Mouse (Mus musculus): ENCODE results near the gene C1qtnf5. TPM values are rescaled to one million over a fixed set of nuclear protein-coding genes. Genes with fewer than 3 reads are reported as not detected.

Gene C1qtnf5
- total RNA-seq, 2 experiments from 2014 or later = 17.1 to 19.6 TPM

- no peak for DNase-seq (ENCODE audit: low spot score in 2 of 2)
- intact Hi-C loops (cut with DNase I) = loop anchor here (10.0 kb wide), 2 partner anchors 110 to 270 kb away; partner anchors contain the start of genes Cbl and Slc37a4
Measured at GRCm38 (mm10) chr9:44125026-44125425, 18.0 kb downstream of the C1qtnf5 start.

DNA sequence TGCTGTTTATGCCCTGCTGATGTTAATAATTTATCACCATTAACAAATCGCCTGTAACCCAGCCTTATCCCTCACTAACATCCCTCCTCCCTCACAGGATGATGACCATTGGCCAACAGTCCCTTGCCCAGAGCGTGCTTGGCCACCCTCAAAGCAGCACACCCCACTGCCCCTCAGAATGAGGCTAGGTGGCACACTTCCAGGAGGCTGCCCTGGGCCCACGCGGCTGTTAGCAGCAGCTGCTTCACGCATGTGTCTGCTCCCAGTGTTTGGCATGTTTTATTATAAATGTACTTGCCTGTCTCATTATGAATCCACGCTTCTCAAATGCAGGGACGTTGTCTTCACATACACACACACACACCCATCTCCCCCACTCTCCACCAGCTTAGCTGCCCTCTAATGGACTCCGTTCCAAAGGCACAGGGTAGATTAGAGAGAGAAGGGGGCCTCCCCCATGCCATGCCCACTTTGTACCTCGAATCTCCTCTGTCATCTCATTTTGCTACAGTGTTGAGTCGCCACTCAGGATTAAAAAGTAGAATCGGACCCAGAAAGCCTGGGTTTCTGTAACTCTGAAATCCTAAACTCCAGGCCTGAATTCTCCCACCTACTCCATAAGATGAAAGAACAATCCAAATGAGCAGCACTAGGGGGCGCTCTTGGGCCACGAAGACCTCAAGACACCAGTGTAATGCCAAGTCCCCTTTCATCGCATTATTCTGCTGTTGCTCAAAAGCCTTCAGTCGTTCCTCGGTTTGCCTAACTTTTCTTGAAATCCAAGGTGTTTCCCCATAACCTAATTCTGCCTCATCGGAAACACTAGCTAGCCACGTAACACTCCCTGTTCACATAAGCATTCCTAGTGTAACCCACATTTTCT, 18.7 kb downstream of the C1qtnf5 start:
- intact Hi-C loops (cut with DNase I) = loop anchor here (10.0 kb wide), 2 partner anchors 109 to 269 kb away; partner anchors contain the start of genes Cbl and Slc37a4
- DNase-seq (ENCODE audit: low spot score in 2 of 2) = peak; percentile 94

- intact Hi-C loops (cut with DNase I) = loop anchor here (10.0 kb wide), 2 partner anchors 108 to 268 kb away; partner anchors contain the start of genes Cbl and Slc37a4
- DNase-seq (ENCODE audit: low spot score in 2 of 2) = no peak
Measured at GRCm38 (mm10) chr9:44126746-44127145, 19.7 kb downstream of the C1qtnf5 start.

GRCm38 (mm10) chr9:44127351-44127801, 20.3 kb downstream of the C1qtnf5 start:
- intact Hi-C loops (cut with DNase I) = loop anchor here (10.0 kb wide), 2 partner anchors 107 to 267 kb away; partner anchors contain the start of genes Cbl and Slc37a4

DNA sequence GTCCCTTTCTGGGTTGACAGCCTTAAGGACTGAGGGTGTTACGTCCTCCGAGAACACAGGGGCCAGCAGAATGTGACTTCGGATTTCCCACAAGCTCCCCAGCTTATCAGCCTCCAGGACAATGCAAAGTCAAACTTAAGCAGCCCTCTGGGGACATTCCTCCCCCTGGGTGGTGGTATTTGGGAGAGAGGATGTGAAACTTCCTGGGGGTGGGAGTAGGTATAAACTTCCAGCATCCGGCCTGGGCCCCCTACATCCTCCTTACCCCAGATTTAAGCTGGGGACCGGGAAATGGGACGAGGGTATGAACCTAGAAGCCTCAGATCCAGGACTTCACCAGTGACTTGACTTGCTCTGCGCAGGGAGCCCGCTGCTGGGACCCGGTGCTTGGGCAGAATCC, 22.6 kb downstream of the C1qtnf5 start:
- no peak for DNase-seq (ENCODE audit: low spot score in 2 of 2)
- intact Hi-C loops (cut with DNase I) = loop anchor here (10.0 kb wide), 2 partner anchors 105 to 265 kb away; partner anchors contain the start of genes Cbl and Slc37a4

More at GRCm38 (mm10) chr9:44127351-44127801, 20.3 kb downstream of the C1qtnf5 start:
- DNase-seq (ENCODE audit: low spot score in 2 of 2) = no peak

DNA sequence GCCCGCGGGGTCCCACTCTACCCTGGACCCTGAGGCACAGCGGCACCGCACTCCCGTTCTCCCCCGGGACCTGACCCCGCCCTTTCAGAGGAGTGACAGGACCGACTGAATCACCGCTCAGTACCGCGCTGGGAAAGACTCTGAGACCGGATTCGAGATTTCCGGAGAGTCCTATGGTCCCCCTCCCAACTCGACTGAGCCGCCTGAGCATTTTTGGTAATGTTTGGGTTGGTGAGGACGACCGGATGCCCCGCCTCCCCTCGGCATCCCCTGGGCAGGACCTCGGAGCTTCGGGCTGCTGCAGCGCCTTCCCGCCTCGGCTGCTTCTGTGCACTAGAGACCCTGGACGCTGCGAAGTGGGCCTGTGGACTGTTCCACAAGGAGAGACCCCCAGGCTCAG, 23.0 kb downstream of the C1qtnf5 start:
- no peak for DNase-seq (ENCODE audit: low spot score in 2 of 2)
- intact Hi-C loops (cut with DNase I) = no loop called here

DNA sequence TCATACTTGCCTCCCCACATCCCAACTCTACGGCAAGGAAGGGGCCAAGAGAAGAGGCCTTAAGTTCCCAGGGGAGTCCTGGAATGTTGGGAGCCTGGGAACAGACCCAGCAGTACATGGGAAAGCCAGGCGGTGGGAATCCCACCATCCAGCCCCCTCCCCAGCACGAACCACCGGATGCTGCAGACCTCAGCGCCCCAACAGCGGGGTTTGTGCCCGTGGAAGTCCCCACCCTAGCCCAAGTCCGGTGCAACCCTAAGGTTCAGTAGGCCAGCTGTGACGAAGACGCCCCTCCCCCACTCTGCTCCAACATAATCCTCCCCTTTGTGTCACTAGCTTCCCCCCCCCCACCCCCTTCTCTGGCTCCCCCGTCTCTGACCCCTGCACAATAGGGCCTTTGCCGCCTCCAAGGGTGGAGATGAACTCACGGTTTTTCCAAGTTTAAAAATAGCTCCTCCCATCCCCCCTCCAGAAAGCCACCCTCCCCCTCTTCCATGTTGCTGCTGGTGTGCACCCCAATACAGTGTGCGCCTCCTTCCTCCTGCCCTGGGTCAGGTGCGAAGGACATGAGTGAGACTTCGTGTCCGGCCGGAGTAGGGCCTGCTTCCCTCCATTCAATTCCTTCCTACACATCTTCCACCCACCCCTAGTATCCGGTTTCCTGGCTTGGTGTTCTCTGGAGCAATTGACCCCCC, 23.7 kb downstream of the C1qtnf5 start:
- no peak for DNase-seq (ENCODE audit: low spot score in 2 of 2)

GRCm38 (mm10) chr9:44131276-44131590, 24.2 kb downstream of the C1qtnf5 start:
- intact Hi-C loops (cut with DNase I) = no loop called here
- no peak for DNase-seq (ENCODE audit: low spot score in 2 of 2)

More for the DNA sequence above, 23.7 kb downstream of the C1qtnf5 start:
- intact Hi-C loops (cut with DNase I) = no loop called here

DNA sequence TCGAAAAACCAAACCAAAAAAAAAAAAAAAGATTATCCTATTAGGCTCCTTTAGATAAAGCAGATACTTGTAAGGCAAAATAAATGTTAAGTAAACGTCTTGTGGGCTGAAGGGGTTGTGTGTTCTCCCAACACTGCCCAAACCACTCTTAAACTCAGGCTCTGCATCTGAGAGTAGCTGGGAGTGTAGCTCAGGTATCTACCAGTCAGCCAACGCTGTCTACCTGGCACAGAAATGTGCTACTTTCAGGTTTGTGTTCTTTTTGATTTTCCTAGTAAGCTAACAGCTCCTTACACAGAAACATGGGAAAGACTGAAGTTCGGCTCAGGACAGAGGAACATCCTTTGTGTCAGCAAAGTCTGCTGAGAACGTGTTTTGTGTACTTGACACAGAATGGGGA, 25.2 kb downstream of the C1qtnf5 start:
- no peak for DNase-seq (ENCODE audit: low spot score in 2 of 2)
- intact Hi-C loops (cut with DNase I) = no loop called here

DNA sequence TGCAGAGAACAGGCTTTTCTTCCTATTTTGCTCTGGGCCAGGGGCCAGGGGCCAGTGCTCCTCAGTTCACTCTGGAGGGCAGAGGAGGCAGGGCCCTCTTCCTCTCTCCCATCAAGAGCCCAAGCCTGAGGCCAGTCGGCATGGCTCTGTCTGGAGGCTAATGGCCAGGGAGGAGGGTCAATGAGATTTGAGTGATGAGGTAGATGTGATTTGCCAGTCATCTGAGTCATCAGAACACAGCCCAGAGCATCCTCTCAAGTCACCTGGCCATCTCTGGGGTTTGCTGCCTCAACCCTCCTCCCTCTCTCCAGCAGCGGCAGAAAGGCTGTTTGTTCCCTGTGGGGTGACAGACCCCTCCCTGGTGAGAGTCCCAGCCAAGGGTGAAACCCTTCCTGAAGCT, 26.2 kb downstream of the C1qtnf5 start:
- intact Hi-C loops (cut with DNase I) = no loop called here
- DNase-seq (ENCODE audit: low spot score in 2 of 2) = no peak

DNA sequence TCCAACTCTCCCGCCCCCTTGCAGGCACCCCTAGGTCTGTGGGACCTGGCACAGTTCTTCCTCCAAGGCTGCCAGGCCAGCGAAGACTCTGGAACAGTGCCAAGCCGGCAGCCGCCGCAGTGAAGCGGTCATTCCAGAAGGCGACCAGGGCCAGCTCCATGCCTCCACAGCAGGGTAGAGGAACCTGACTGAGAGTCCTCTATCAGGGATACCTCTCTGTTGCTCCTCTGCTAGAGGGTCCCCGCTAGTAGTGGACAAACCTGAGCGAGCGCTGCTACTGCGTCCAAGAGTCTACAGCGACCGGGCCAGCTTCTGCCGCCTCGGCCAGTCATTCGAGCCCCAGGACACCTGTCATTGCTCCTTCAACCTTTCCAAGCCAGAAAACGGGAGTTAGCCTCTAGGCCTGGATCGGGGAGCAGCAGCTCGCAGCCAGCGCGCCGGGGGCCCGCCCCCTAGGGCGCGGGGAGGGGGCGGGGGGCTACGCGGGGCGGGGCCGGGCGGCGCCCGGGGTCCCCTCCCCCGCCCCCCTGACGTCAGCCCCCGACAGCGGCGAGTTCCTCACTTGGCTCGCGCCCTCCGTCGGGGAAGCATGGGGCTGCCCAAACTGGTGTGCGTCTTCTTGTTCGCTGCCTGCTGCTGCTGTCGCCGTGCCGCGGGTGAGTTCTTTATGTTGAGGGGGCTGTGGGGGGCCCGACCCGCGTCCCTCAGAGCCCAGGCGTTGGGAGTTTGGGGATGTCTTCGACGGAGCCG, 27.2 kb downstream of the C1qtnf5 start, which contains the start of gene Mcam:
Mcam (plus strand) TSS at position 369 of the 750 bp plus-strand sequence.
- DNase-seq (ENCODE audit: low spot score in 2 of 2) = peak in 1 of 2 experiments; percentile 44
- intact Hi-C loops (cut with DNase I) = no loop called here

- intact Hi-C loops (cut with DNase I) = no loop called here
Measured at GRCm38 (mm10) chr9:44134851-44135730, 28.0 kb downstream of the C1qtnf5 start.

GRCm38 (mm10) chr9:44135731-44136411, 28.8 kb downstream of the C1qtnf5 start:
- intact Hi-C loops (cut with DNase I) = no loop called here

More at GRCm38 (mm10) chr9:44134851-44135730, 28.0 kb downstream of the C1qtnf5 start:
- no peak for DNase-seq (ENCODE audit: low spot score in 2 of 2)

DNA sequence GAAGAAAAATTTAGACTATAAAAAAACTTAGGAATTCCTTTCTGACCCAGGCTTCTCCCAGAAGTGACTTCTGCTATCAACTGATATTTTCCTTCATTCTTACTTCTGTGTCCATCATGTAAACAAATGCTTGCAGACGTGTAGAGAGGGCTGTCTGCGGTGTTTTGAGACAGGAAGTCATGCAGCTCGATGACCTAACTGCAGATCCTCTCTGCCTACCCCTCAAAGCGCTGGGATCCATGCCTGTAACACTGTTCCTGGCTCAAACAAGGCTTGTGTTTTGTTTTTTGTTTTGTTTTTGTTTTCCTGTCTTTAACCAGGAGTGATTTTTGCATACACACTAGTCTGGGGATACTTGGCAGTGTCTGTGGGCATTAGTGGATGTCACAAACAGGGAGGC, 30.8 kb downstream of the C1qtnf5 start:
- intact Hi-C loops (cut with DNase I) = no loop called here
- no peak for DNase-seq (ENCODE audit: low spot score in 2 of 2)

More at GRCm38 (mm10) chr9:44135731-44136411, 28.8 kb downstream of the C1qtnf5 start:
- DNase-seq (ENCODE audit: low spot score in 2 of 2) = no peak

DNA sequence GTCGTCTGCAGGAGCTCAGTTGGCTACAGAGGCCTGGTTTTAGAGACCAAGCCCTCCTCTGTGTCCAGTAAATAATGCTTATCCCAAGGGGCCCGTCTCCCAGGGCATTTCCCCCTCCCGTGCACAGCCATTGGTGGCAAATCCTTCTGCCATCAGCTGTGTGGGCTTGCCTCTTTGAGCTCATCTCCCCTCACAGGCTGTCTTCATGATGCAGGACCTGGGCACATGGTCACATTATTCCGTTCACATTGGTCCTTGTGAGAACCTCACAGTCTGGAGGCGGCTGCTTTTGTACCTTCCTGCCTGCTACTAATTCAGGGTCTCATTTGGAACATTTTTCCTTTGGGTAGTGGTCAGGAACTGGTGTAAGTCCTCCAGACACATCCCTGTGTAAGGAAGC, 34.9 kb downstream of the C1qtnf5 start:
- no peak for DNase-seq (ENCODE audit: low spot score in 2 of 2)
- intact Hi-C loops (cut with DNase I) = no loop called here

DNA sequence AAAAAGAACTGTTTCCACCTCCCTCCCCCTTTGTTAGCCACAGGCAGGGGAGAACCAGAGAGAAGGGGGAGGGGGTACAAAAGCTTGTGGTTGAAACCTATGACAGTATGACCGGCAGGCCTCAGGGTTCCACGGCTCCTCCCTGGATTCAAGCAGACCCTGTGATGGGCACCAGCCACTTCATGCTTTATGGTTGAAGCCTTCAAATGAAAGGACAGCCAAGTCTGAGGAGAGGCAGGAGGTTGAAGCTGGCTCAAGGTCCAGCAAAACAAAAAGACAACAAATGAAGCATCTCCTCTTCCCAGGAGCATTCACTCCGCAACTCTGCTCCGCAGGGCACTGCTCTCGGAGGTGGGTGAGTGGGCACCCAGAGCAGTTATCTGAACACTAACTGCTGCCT, 36.4 kb downstream of the C1qtnf5 start:
- no peak for DNase-seq (ENCODE audit: low spot score in 2 of 2)
- intact Hi-C loops (cut with DNase I) = no loop called here

DNA sequence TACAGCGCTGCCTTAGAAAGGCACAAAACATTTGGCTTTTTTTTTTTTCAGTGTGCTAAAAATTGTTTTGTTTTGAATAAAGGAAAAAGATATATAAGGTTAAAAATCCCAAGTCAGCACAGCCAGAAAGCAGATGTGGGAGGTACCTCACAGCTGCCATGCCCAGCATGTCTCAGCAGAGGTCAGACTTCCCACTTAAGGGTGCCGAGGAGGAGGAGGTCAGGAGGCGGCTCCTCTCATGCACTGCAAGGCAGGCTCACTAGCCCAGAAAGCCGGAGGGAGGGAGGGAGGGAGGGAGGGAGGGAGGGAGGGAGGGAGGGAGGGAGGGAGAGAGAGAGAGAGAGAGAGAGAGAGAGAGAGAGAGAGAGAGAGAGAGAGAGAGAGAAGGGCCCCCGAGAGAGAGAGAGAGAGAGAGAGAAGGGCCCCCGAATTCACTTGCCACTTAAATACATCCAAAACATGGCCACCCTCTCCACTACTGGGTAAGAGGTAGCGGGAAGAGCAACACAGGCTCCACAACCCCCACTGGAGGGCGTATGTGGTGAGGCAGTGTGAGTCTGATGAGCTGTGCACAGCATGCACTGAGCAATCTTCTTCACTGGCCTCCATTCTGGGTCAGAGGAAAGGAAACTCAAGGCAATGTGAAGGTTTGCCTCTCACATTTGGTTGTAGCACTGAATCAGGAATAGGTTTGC, 37.1 kb downstream of the C1qtnf5 start:
- no peak for DNase-seq (ENCODE audit: low spot score in 2 of 2)
- intact Hi-C loops (cut with DNase I) = no loop called here
